Mouse (Mus musculus) CH12.LX (cell line): ENCODE data around the gene Il17ra. TPM values are rescaled to one million over a fixed set of nuclear protein-coding genes. Genes with fewer than 3 reads are reported as not detected.
A peak's percentile ranks its signal among the peaks of the same experiment; 100 is the strongest.

Experiments
- DNase-seq: peaks from one replicate; pipeline ENCODE4 v3.0.0-alpha.2; 2013; ENCODE audit errors: extremely low read depth
- H3K27ac ChIP-seq: 2 replicates; pipeline ENCODE4 v1.5.1; 2012; ENCODE audit warnings: low read depth, mild to moderate bottlenecking, control low read depth, moderate library complexity; ENCODE audit not compliant: insufficient read depth
- H3K27me3 ChIP-seq: replicated peaks from 2 replicates; pipeline ENCODE3; 2012; ENCODE audit warnings: inconsistent platforms
- H3K36me3 ChIP-seq, 2 experiments: replicated peaks in 1 of 2; 2 replicates each; pipeline versions ENCODE3 to v1.6.1; 2012; ENCODE audit warnings: inconsistent platforms in 1 of 2, low read length in 1 of 2, mild to moderate bottlenecking in 1 of 2, mixed read lengths in 1 of 2, moderate library complexity in 1 of 2; ENCODE audit not compliant: control insufficient read depth in 1 of 2, insufficient read depth in 1 of 2
- H3K4me1 ChIP-seq, 2 experiments: 2 replicates each; pipeline ENCODE4 v1.6.1; 2012; ENCODE audit warnings: inconsistent platforms in 1 of 2, moderate library complexity in 1 of 2; ENCODE audit not compliant: insufficient read depth in 2 of 2, control insufficient read depth in 1 of 2
- H3K4me2 ChIP-seq: 2 replicates; pipeline ENCODE4 v1.6.1; 2012; ENCODE audit warnings: low read depth, mild to moderate bottlenecking, control low read depth; ENCODE audit not compliant: poor library complexity, insufficient read depth, severe bottlenecking
- H3K4me3 ChIP-seq, 3 experiments: fragments of 150-350 bp in 1 of 3; sonication (generic) in 1 of 3; replicated peaks in 1 of 3; 2 replicates each; pipeline versions ENCODE3 to v1.5.1; 2011 to 2012; ENCODE audit warnings: low read depth in 2 of 3, low read length in 2 of 3, mild to moderate bottlenecking in 2 of 3, moderate library complexity in 2 of 3, control low read depth in 1 of 3, improper control_type of control experiment in 1 of 3, inconsistent platforms in 1 of 3, mixed read lengths in 1 of 3; ENCODE audit not compliant: poor library complexity in 1 of 3
- H3K79me2 ChIP-seq: replicated peaks from 2 replicates; pipeline ENCODE4 v1.6.1; 2012; ENCODE audit warnings: mild to moderate bottlenecking, moderate library complexity; ENCODE audit not compliant: control insufficient read depth, poor library complexity, insufficient read depth, severe bottlenecking; ENCODE audit errors: extremely low read depth
- H3K9ac ChIP-seq: 2 replicates; pipeline ENCODE4 v1.6.1; 2012; ENCODE audit warnings: low read depth, mild to moderate bottlenecking, control low read depth, moderate library complexity; ENCODE audit not compliant: insufficient read depth
- H3K9me3 ChIP-seq: replicated peaks from 2 replicates; pipeline ENCODE3; 2012; ENCODE audit warnings: low read length, inconsistent platforms, mixed read lengths
- CTCF ChIP-seq, 2 experiments: IDR thresholded peaks in 1 of 2; conservative IDR thresholded peaks in 1 of 2; 2 replicates each; pipeline ENCODE4 v1.5.1; 2011 to 2012; ENCODE audit warnings: low read depth in 2 of 2, low read length in 2 of 2, improper control_type of control experiment in 1 of 2, inconsistent platforms in 1 of 2, mild to moderate bottlenecking in 1 of 2, moderate library complexity in 1 of 2
- EP300 ChIP-seq: IDR thresholded peaks from 2 replicates; pipeline ENCODE4 v1.6.1; 2011; ENCODE audit warnings: low read length, improper control_type of control experiment
- MAZ ChIP-seq: IDR thresholded peaks from 2 replicates; pipeline ENCODE4 v1.6.1; 2012; ENCODE audit warnings: low read depth, mild to moderate bottlenecking, inconsistent platforms, low read length, improper control_type of control experiment, moderate library complexity
- SIN3A ChIP-seq: IDR thresholded peaks from 2 replicates; pipeline ENCODE4 v1.6.1; 2012; ENCODE audit warnings: low read length, improper control_type of control experiment, inconsistent platforms
- dilution Hi-C: fragments of 300-500 bp; cut with MboI; formaldehyde crosslinking; loops from 2 replicates; pipeline ENCODE4 v1.14.3; 2020; ENCODE audit warnings: low sequenced_read_pairs; ENCODE audit not compliant: extremely low pct_unique_long_range_greater_than_20kb, extremely low pct_ligation_motif_present
- in situ Hi-C: fragments of 300-500 bp; cut with MboI; formaldehyde crosslinking; loops from 3 replicates; pipeline ENCODE4 v1.14.3; 2019; ENCODE audit warnings: low sequenced_read_pairs, low pct_ligation_motif_present, low pct_unique_long_range_greater_than_20kb, mixed read lengths
- polyA plus RNA-seq: library from polyadenylated mRNA; unstranded; fragments of >175 nt; gene quantifications from 2 replicates; pipeline ENCODE4 v1.2.1, GENCODE M21; 2012; ENCODE audit warnings: low read depth; ENCODE audit not compliant: insufficient read length
- total RNA-seq, 2 experiments: library from RNA; depleted of rRNA; stranded (reverse); fragments of 300-350 nt in 1 of 2; fragments of >200 nt in 1 of 2; gene quantifications; 2 replicates each; pipeline ENCODE4 v1.2.3; 2012 to 2014

Il17ra gene
- total and polyA plus RNA-seq, 3 experiments = 13.6 to 23.9 (median 14.0) TPM

DNA sequence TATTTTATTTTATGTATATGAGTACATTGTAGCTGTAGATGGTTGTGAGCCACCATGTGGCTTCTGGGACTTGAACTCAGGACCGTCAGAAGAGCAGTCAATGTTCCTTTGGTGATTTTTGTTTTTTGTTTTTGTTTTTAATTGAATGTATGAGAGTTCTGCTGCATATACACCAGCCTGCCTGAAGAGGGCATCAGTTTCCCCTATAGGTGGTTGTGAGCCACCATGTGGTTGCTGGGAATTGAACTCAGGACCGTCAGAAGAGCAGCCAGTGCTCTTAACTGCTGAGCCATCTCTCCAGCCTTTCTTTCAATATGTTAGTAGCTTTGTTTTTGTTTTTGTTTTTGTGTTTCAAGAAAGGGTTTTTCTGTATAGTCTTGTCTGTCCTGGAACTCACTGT is 73.3 kb downstream of the Il17ra start:
- Histone ChIP-seq H3K27me3 (no peaks in the 10 kb centered on the region), H3K36me3 (no peaks in the 10 kb centered on the region), H3K4me2 (no peak overlapping the region), H3K9ac (no peak overlapping the region)
- in situ Hi-C loops = loop anchor here (5.0 to 10.0 kb wide), 3 partner anchors 36 to 218 kb away; no protein-coding TSS in a partner anchor
- dilution Hi-C loops = no loop called here
- TF ChIP-seq EP300 (no peak), MAZ (no peak), SIN3A (no peak), CTCF (conservative IDR thresholded peaks at IDR 0.05 in 1 of 2, IDR thresholded peaks at IDR 0.05 in 1 of 2; ENCODE audit: low read depth in 2 of 2, low read length in 2 of 2) (peak in 1 of 2 experiments; percentile 46; a peak in 2 of 4 replicates)
- TF ChIP-seq, all 38 proteins: peak for 1
- DNase-seq = no peak
- Histone ChIP-seq H3K27ac (no peak overlapping the region), H3K4me3 (no peak overlapping the region), H3K9me3 (no peaks in the 10 kb centered on the region), H3K79me2 (no peaks in the 10 kb centered on the region), H3K4me1 (peaks cover 7 to 20% of the 10 kb centered on the region in 2 experiments; a peak in 3 of 4 replicates)

Other genes with a start within 250 kb of the Il17ra start
- not detected in 2 replicates for gene D330020A13Rik, start 168.9 kb upstream of the Il17ra start, total RNA-seq (2012; rRNA removed)
- gene D330020A13Rik, start 168.9 kb upstream of the Il17ra start, total RNA-seq (2014; rRNA removed) = not detected in 2 replicates
- not detected in 2 replicates for gene D330020A13Rik, start 168.9 kb upstream of the Il17ra start, polyA plus RNA-seq
- gene B4galnt3, start 168.7 kb upstream of the Il17ra start, total RNA-seq (2012; rRNA removed) = 0.08 and 0.47 TPM in 2 replicates
- gene B4galnt3, start 168.7 kb upstream of the Il17ra start, total RNA-seq (2014; rRNA removed) = 0.12 and 0.21 TPM in 2 replicates
- 0.25 and 0.44 TPM in 2 replicates for gene B4galnt3, start 168.7 kb upstream of the Il17ra start, polyA plus RNA-seq
- 28.9 and 29.3 TPM in 2 replicates for gene Kdm5a, start 99.1 kb upstream of the Il17ra start, total RNA-seq (2012; rRNA removed)
- gene Kdm5a, start 99.1 kb upstream of the Il17ra start, total RNA-seq (2014; rRNA removed) = 20.8 and 22.2 TPM in 2 replicates
- gene Kdm5a, start 99.1 kb upstream of the Il17ra start, polyA plus RNA-seq = 35.8 and 36.8 TPM in 2 replicates
- 20.3 and 21.0 TPM in 2 replicates for gene Ccdc77, start 98.9 kb upstream of the Il17ra start, total RNA-seq (2012; rRNA removed)
- 25.2 and 28.6 TPM in 2 replicates for gene Ccdc77, start 98.9 kb upstream of the Il17ra start, total RNA-seq (2014; rRNA removed)
- 18.2 and 19.9 TPM in 2 replicates for gene Ccdc77, start 98.9 kb upstream of the Il17ra start, polyA plus RNA-seq
- gene Tmem121b, start 30.6 kb downstream of the Il17ra start, total RNA-seq (2012; rRNA removed) = not detected in 2 replicates
- not detected in 2 replicates for gene Tmem121b, start 30.6 kb downstream of the Il17ra start, total RNA-seq (2014; rRNA removed)
- gene Tmem121b, start 30.6 kb downstream of the Il17ra start, polyA plus RNA-seq = not detected in 2 replicates
- gene Hdhd5, start 68.1 kb downstream of the Il17ra start, total RNA-seq (2012; rRNA removed) = 20.9 and 21.5 TPM in 2 replicates
- gene Hdhd5, start 68.1 kb downstream of the Il17ra start, total RNA-seq (2014; rRNA removed) = 11.4 and 12.5 TPM in 2 replicates
- gene Hdhd5, start 68.1 kb downstream of the Il17ra start, polyA plus RNA-seq = 10.9 and 12.4 TPM in 2 replicates
- gene Cecr2, start 203.1 kb downstream of the Il17ra start, total RNA-seq (2012; rRNA removed) = 10.6 and 12.5 TPM in 2 replicates
- gene Cecr2, start 203.1 kb downstream of the Il17ra start, total RNA-seq (2014; rRNA removed) = 5.7 and 6.6 TPM in 2 replicates
- 15.0 and 16.9 TPM in 2 replicates for gene Cecr2, start 203.1 kb downstream of the Il17ra start, polyA plus RNA-seq